Mouse (Mus musculus) ES-E14 (cell line): ENCODE data around the gene Pigb. TPM values are rescaled to one million over a fixed set of nuclear protein-coding genes. Genes with fewer than 3 reads are reported as not detected.
A peak's percentile ranks its signal among the peaks of the same experiment; 100 is the strongest.
"Not testable (repeated sequence)": the region's sequence is repeated elsewhere in the genome, so short reads cannot be mapped to it uniquely, and the experiment has no call there.

Experiments
- DNase-seq: peaks from one replicate; pipeline ENCODE4 v3.0.0-alpha.2; 2013; ENCODE audit warnings: low read depth, low spot score
- H3K27ac ChIP-seq: 2 replicates; pipeline ENCODE4 v1.5.1; 2012; ENCODE audit warnings: low read depth, mild to moderate bottlenecking, low read length, moderate library complexity, mixed read lengths; ENCODE audit not compliant: poor library complexity, insufficient read depth, severe bottlenecking
- H3K36me3 ChIP-seq: 2 replicates; pipeline ENCODE4 v1.6.1; 2012; ENCODE audit warnings: mild to moderate bottlenecking, low read length, moderate library complexity, mixed read lengths; ENCODE audit not compliant: control insufficient read depth, poor library complexity, insufficient read depth, severe bottlenecking
- H3K4me1 ChIP-seq, 2 experiments: fragments of 150-350 bp in 1 of 2; sonication (generic) in 1 of 2; 2 replicates each; pipeline ENCODE4 v1.6.1; 2012; ENCODE audit warnings: low read length in 2 of 2, mild to moderate bottlenecking in 1 of 2, mixed read lengths in 1 of 2; ENCODE audit not compliant: control insufficient read depth in 2 of 2, insufficient read depth in 2 of 2, poor library complexity in 1 of 2
- H3K4me3 ChIP-seq, 2 experiments: fragments of 150-350 bp in 1 of 2; sonication (generic) in 1 of 2; 2 replicates each; pipeline ENCODE4 v1.5.1; 2012; ENCODE audit warnings: low read length in 2 of 2, low read depth in 1 of 2, mild to moderate bottlenecking in 1 of 2, mixed read lengths in 1 of 2; ENCODE audit not compliant: insufficient read depth in 1 of 2, poor library complexity in 1 of 2, severe bottlenecking in 1 of 2
- H3K9ac ChIP-seq: 2 replicates; pipeline ENCODE4 v1.6.1; 2012; ENCODE audit warnings: low read depth, mild to moderate bottlenecking, low read length, mixed read lengths; ENCODE audit not compliant: poor library complexity, insufficient read depth, severe bottlenecking
- H3K9me3 ChIP-seq: fragments of 150-350 bp; sonication (generic); 2 replicates; pipeline ENCODE4 v1.6.1; 2012; ENCODE audit warnings: low read depth, mild to moderate bottlenecking, low read length; ENCODE audit not compliant: control insufficient read depth, insufficient read depth
- CHD2 ChIP-seq: IDR thresholded peaks from 2 replicates; pipeline ENCODE4 v1.6.1; 2014; ENCODE audit warnings: mild to moderate bottlenecking, low read depth, low read length, inconsistent platforms
- HCFC1 ChIP-seq: IDR thresholded peaks from 2 replicates; pipeline ENCODE4 v1.6.1; 2012; ENCODE audit warnings: low read length, inconsistent platforms, borderline replicate concordance; ENCODE audit not compliant: insufficient read depth
- MAFK ChIP-seq: IDR thresholded peaks from 2 replicates; pipeline ENCODE4 v1.6.1; 2014; ENCODE audit warnings: mild to moderate bottlenecking, low read depth, low read length, inconsistent platforms; ENCODE audit not compliant: insufficient read depth
- ZC3H11A ChIP-seq: IDR thresholded peaks from 2 replicates; pipeline ENCODE4 v1.6.1; 2012; ENCODE audit warnings: low read depth, mild to moderate bottlenecking, inconsistent platforms, low read length, borderline replicate concordance
- ZNF384 ChIP-seq: IDR thresholded peaks from 2 replicates; pipeline ENCODE4 v1.6.1; 2012; ENCODE audit warnings: low read depth, low read length, inconsistent platforms
- in situ Hi-C, 2 experiments: fragments of 600-800 bp; cut with MboI; formaldehyde crosslinking; loops; one replicate each; pipeline ENCODE4 v1.15.1; 2025; ENCODE audit warnings: low sequenced_read_pairs in 2 of 2, inconsistent platforms in 1 of 2; ENCODE audit not compliant: unreplicated experiment in 2 of 2
- total RNA-seq: library from RNA; depleted of rRNA; stranded (reverse); fragments of 300-350 nt; gene quantifications from 2 replicates; pipeline ENCODE4 v1.2.3, GENCODE M21; 2012

Gene Pigb
- total RNA-seq, 1 experiment: 14.9 TPM

GRCm38 (mm10) chr9:73085845-73086244 is 45.7 kb upstream of the Pigb start:
- TF ChIP-seq MAFK: no peak
- TF ChIP-seq CHD2: no peak
- no peak for TF ChIP-seq ZNF384
- TF ChIP-seq ZC3H11A: no peak
- no peak for TF ChIP-seq HCFC1
- Histone ChIP-seq H3K9me3 (no peaks in the 10 kb centered on the region), H3K9ac (no peak overlapping the region), H3K4me1 (peaks cover 5 to 40% of the 10 kb centered on the region in 2 experiments; a peak in 3 of 4 replicates), H3K36me3 (no peaks in the 10 kb centered on the region; the same call in 1 of the 2 replicates), H3K4me3 (no peak overlapping the region), H3K27ac (no peak overlapping the region)
- in situ Hi-C loops: no loop called here
- DNase-seq: no peak

GRCm38 (mm10) chr9:73083956-73084355 is 43.8 kb upstream of the Pigb start:
- no peak for DNase-seq
- no peaks in the 10 kb centered on the region; the same call in 1 of the 2 replicates for H3K36me3 ChIP-seq
- TF ChIP-seq MAFK (no peak), ZC3H11A (no peak), CHD2 (no peak), HCFC1 (no peak), ZNF384 (no peak)

GRCm38 (mm10) chr9:73082291-73083000 is 42.3 kb upstream of the Pigb start:
- H3K27ac ChIP-seq: no peak overlapping the region; the same call in 1 of the 2 replicates
- no peak for DNase-seq
- in situ Hi-C loops: loop anchor here in 1 of 2 experiments (5.0 kb wide), 1 partner anchor 35 kb away; no protein-coding TSS in a partner anchor
- H3K4me3 ChIP-seq: no peak overlapping the region
- no peaks in the 10 kb centered on the region for H3K9me3 ChIP-seq
- TF ChIP-seq CHD2: no peak
- no peak for TF ChIP-seq HCFC1
- no peak for TF ChIP-seq ZC3H11A
- no peak for TF ChIP-seq MAFK
- no peak for TF ChIP-seq ZNF384
- H3K4me1 ChIP-seq: peaks cover 12 to 32% of the 10 kb centered on the region in 2 experiments
- H3K9ac ChIP-seq: no peak overlapping the region; the same call in 1 of the 2 replicates
- no peaks in the 10 kb centered on the region; the same call in 1 of the 2 replicates for H3K36me3 ChIP-seq

More at GRCm38 (mm10) chr9:73083956-73084355, 43.8 kb upstream of the Pigb start:
- Histone ChIP-seq H3K9ac (no peak overlapping the region), H3K4me1 (peaks cover 10 to 33% of the 10 kb centered on the region in 2 experiments), H3K4me3 (no peak overlapping the region), H3K9me3 (no peaks in the 10 kb centered on the region), H3K27ac (no peak overlapping the region)
- in situ Hi-C loops: loop anchor here in 1 of 2 experiments (5.0 kb wide), 1 partner anchor 37 kb away; no protein-coding TSS in a partner anchor

- Histone ChIP-seq H3K4me3 (no peak overlapping the region), H3K36me3 (no peaks in the 10 kb centered on the region; the same call in 1 of the 2 replicates), H3K27ac (peak overlapping the region; percentile 82; the same call in 1 of the 2 replicates), H3K9me3 (no peaks in the 10 kb centered on the region), H3K4me1 (peaks cover 12 to 22% of the 10 kb centered on the region in 2 experiments), H3K9ac (no peak overlapping the region)
- no peak for TF ChIP-seq MAFK
- TF ChIP-seq HCFC1: no peak
- TF ChIP-seq ZNF384: 0 out of 2 replicates have a peak, but pooled peaks have one; percentile 75
- peak; percentile 47 for TF ChIP-seq CHD2
- TF ChIP-seq ZC3H11A: no peak
- in situ Hi-C loops: loop anchor here in 1 of 2 experiments (5.0 kb wide), 1 partner anchor 33 kb away; no protein-coding TSS in a partner anchor
- DNase-seq: peak; percentile 69
Measured at GRCm38 (mm10) chr9:73079801-73080325, 39.7 kb upstream of the Pigb start.

- H3K9me3 ChIP-seq, DNase-seq, H3K36me3 ChIP-seq, H3K4me3 ChIP-seq, in situ Hi-C loops: not testable (repeated sequence)
- Histone ChIP-seq H3K9ac (peak overlapping the region; percentile 48; the same call in 1 of the 2 replicates), H3K27ac (peak overlapping the region; percentile 76; the same call in 1 of the 2 replicates), H3K4me1 (peaks cover 12 to 19% of the 10 kb centered on the region in 2 experiments)
Measured at GRCm38 (mm10) chr9:73079349-73079748, 39.2 kb upstream of the Pigb start.
